Mouse (Mus musculus): Measurements from ENCODE around the gene Syt16. TPM values are rescaled to one million over a fixed set of nuclear protein-coding genes. Genes with fewer than 3 reads are reported as not detected.

The Syt16 gene
- total RNA-seq (2023) = not detected

GRCm38 (mm10) chr12:73997297-73998127 is at the start of gene Syt16:
Syt16 (plus strand) TSS chr12:73997661.

GRCm38 (mm10) chr12:73964291-73965281 is 32.9 kb upstream of the Syt16 start, which contains the start of gene Snapc1:
Snapc1 (plus strand) TSS chr12:73964481.

GRCm38 (mm10) chr12:74316344-74316973 is 319.0 kb downstream of the Syt16 start, which contains the start of gene Gm11042:
Gm11042 (minus strand) TSS chr12:74316394.

Other genes starting within 250 kb of the Syt16 start
- gene Hif1a, start 96.3 kb upstream of the Syt16 start, total RNA-seq (2023) = 100 to 1,000 TPM; 107 to 120 TPM
- gene Gm49321, start 60.0 kb upstream of the Syt16 start, total RNA-seq (2023) = 10 to 100 TPM in 1 of 2 experiments, 1 to 10 TPM in 1; 7.8 to 22.8 TPM
- gene Snapc1, start 33.2 kb upstream of the Syt16 start, total RNA-seq (2023) = 10 to 100 TPM; 42.1 to 44.9 TPM

Data from T-cell, adult 66 days (primary cell).